Mouse (Mus musculus): ENCODE data around the gene Ranbp9.

GRCm38 (mm10) chr13:43517371-43517770, 36.3 kb upstream of the Ranbp9 start:
- TF ChIP-seq GATA1 (IDR thresholded peaks at IDR 0.05; ENCODE audit: borderline replicate concordance, low read length) (no peak), CTCF (IDR thresholded peaks at IDR 0.05; ENCODE audit: low read depth, low read length) (no peak)

All from G1E (cell line).